Mouse (Mus musculus) G1E (cell line): Measurements from ENCODE around the gene Rasal2. TPM values are rescaled to one million over a fixed set of nuclear protein-coding genes. Genes with fewer than 3 reads are reported as not detected.
A peak's percentile ranks its signal among the peaks of the same experiment; 100 is the strongest.

Experiments
- ATAC-seq: 2 replicates; pipeline ENCODE4 v1.8.0; 2016; ENCODE audit warnings: mild to moderate bottlenecking; ENCODE audit not compliant: insufficient number of reproducible peaks, poor library complexity, low FRiP score, severe bottlenecking; ENCODE audit errors: extremely low read depth
- DNase-seq: peaks from one replicate; pipeline ENCODE4 v3.0.0; 2012; ENCODE audit warnings: low spot score
- H3K27me3 ChIP-seq: 2 replicates; pipeline ENCODE4 v1.6.1; 2012; ENCODE audit warnings: mild to moderate bottlenecking, low read length, inconsistent platforms; ENCODE audit not compliant: insufficient read depth
- H3K36me3 ChIP-seq: replicated peaks from 2 replicates; pipeline ENCODE3; 2012; ENCODE audit warnings: mild to moderate bottlenecking, inconsistent platforms
- H3K4me1 ChIP-seq: 2 replicates; pipeline ENCODE4 v1.6.1; 2012; ENCODE audit warnings: low read depth, low read length, inconsistent platforms, mixed read lengths; ENCODE audit not compliant: insufficient read depth
- H3K4me3 ChIP-seq: 2 replicates; pipeline ENCODE4 v1.5.1; 2012; ENCODE audit warnings: low read depth, mild to moderate bottlenecking, inconsistent platforms, low read length, moderate library complexity, mixed read lengths
- H3K9me3 ChIP-seq: replicated peaks from 2 replicates; pipeline ENCODE4 v1.6.1; 2012; ENCODE audit warnings: inconsistent platforms
- CTCF ChIP-seq: IDR thresholded peaks from 2 replicates; pipeline ENCODE4 v1.5.1; 2012; ENCODE audit warnings: low read depth, low read length, inconsistent platforms, mixed read lengths
- GATA1 ChIP-seq: IDR thresholded peaks from 2 replicates; pipeline ENCODE4 v1.6.1; 2012; ENCODE audit warnings: borderline replicate concordance, low read length, inconsistent platforms, mixed read lengths
- GATA2 ChIP-seq: IDR thresholded peaks from 2 replicates; pipeline ENCODE4 v1.6.1; 2012; ENCODE audit warnings: low read depth, low read length, inconsistent platforms, borderline replicate concordance
- POLR2AphosphoS5 ChIP-seq: IDR thresholded peaks from 2 replicates; pipeline ENCODE4 v1.6.1; 2012; ENCODE audit warnings: low read depth, low read length, inconsistent platforms; ENCODE audit not compliant: insufficient replicate concordance
- TAL1 ChIP-seq: conservative IDR thresholded peaks from 2 replicates; pipeline ENCODE4 v1.6.1; 2012; ENCODE audit warnings: low read depth, low read length, inconsistent platforms, mixed read lengths
- polyA plus RNA-seq: library from polyadenylated mRNA; stranded (reverse); fragments of >175 nt; gene quantifications from 2 replicates; pipeline ENCODE4 v1.2.3, GENCODE M21; 2012
- total RNA-seq, 2 experiments: library from RNA; stranded (forward) in 1 of 2; stranded (reverse) in 1 of 2; fragments of 200-1000 nt in 1 of 2; fragments of >200 nt in 1 of 2; fragmentation: Nextera tagmentation in 1 of 2; gene quantifications; 2 replicates each; pipeline ENCODE4 v1.2.3; 2014 to 2017

Gene Rasal2
- total and polyA plus RNA-seq, 3 experiments: 0.78 to 8.0 (median 2.7) TPM

DNA sequence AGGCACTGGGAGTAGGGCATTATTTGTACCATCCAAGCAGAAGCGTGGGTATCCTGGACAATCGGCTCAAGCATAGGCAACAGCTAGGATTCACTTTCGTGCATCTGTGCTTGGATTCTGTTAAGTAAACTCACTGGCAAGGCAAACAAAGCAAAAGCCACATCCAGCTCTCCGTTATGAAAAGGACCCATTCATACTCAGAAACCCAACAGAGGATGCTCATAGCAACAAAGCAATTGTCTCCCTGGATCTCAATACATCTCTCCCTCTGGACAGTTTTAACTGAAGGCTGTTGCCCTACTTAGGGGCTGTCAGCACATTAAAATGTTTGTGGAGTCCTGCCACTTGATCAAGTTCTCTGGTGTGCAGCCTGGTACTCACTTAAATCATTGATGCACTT is 34.7 kb upstream of the Rasal2 start:
- H3K36me3 ChIP-seq: no peaks in the 10 kb centered on the region
- peaks cover 3% of the 10 kb centered on the region; the same call in 1 of the 2 replicates for H3K27me3 ChIP-seq
- H3K9me3 ChIP-seq: peaks cover 6% of the 10 kb centered on the region
- H3K4me3 ChIP-seq: no peak overlapping the region
- H3K4me1 ChIP-seq: peaks cover 13% of the 10 kb centered on the region
- no peak for ATAC-seq
- no peak for DNase-seq
- TF ChIP-seq CTCF (no peak), GATA2 (no peak), GATA1 (no peak), TAL1 (no peak), POLR2AphosphoS5 (no peak)

GRCm38 (mm10) chr1:157446325-157446724 is 33.9 kb upstream of the Rasal2 start:
- DNase-seq: no peak
- Histone ChIP-seq H3K4me3 (no peak overlapping the region), H3K27me3 (peaks cover 3% of the 10 kb centered on the region; the same call in 1 of the 2 replicates), H3K36me3 (no peaks in the 10 kb centered on the region), H3K9me3 (peaks cover 6% of the 10 kb centered on the region), H3K4me1 (peaks cover 13% of the 10 kb centered on the region)
- 0 out of 2 replicates have a peak, but pooled peaks have one; percentile 36 for ATAC-seq
- TF ChIP-seq GATA1: no peak

- H3K27me3 ChIP-seq: peaks cover 3% of the 10 kb centered on the region; the same call in 1 of the 2 replicates
- H3K4me1 ChIP-seq: peaks cover 13% of the 10 kb centered on the region
- H3K36me3 ChIP-seq: no peaks in the 10 kb centered on the region
- no peak for TF ChIP-seq TAL1
- no peak for TF ChIP-seq GATA2
- TF ChIP-seq GATA1: no peak
- no peak for TF ChIP-seq POLR2AphosphoS5
- no peak for TF ChIP-seq CTCF
- no peak for ATAC-seq
- no peak overlapping the region for H3K4me3 ChIP-seq
- no peak for DNase-seq
- H3K9me3 ChIP-seq: peaks cover 6% of the 10 kb centered on the region
Observed at GRCm38 (mm10) chr1:157445398-157445910, 33.1 kb upstream of the Rasal2 start.

DNA sequence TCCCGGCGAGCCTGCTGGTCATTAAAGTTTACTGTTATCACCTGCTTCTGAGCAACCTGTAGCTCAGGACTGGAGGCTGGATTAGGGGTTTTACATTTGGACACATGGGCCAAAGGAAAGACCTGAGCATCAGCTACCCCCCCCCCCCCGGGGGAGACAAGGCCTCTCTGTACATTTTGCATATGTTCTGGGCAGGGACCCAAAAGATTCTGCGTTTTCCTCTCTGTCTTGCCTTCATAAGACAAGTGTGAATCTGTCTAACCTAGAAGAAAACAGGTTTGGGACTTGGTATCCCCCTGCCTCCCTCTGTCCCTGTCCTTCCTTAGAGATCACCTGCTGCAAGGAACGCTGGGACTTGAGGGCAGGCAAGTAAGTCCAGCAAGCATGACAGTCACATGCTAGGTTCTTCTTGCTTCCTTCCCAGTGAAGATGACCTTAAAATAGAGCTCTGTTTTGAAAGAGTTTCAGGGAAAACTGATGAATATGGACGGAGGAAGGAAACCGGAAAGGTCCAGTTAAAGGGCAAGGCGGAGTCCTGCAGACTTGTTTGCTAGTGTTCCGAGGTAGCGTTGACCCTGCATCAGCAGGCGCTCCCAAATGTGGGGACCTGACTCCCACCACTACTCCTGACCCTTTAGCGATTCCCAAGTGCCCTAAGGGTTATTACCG is 32.4 kb upstream of the Rasal2 start:
- H3K27me3 ChIP-seq: peaks cover 3% of the 10 kb centered on the region; the same call in 1 of the 2 replicates
- H3K36me3 ChIP-seq: no peaks in the 10 kb centered on the region
- DNase-seq (no peak), ATAC-seq (no peak)
- H3K9me3 ChIP-seq: peaks cover 6% of the 10 kb centered on the region
- H3K4me3 ChIP-seq: no peak overlapping the region
- H3K4me1 ChIP-seq: peaks cover 9% of the 10 kb centered on the region
- no peak for TF ChIP-seq TAL1
- TF ChIP-seq CTCF: no peak
- no peak for TF ChIP-seq POLR2AphosphoS5
- TF ChIP-seq GATA1: no peak
- no peak for TF ChIP-seq GATA2

- peak overlapping the region; percentile 23; the same call in 1 of the 2 replicates for H3K4me3 ChIP-seq
Observed at GRCm38 (mm10) chr1:157443723-157444561, 31.5 kb upstream of the Rasal2 start.

DNA sequence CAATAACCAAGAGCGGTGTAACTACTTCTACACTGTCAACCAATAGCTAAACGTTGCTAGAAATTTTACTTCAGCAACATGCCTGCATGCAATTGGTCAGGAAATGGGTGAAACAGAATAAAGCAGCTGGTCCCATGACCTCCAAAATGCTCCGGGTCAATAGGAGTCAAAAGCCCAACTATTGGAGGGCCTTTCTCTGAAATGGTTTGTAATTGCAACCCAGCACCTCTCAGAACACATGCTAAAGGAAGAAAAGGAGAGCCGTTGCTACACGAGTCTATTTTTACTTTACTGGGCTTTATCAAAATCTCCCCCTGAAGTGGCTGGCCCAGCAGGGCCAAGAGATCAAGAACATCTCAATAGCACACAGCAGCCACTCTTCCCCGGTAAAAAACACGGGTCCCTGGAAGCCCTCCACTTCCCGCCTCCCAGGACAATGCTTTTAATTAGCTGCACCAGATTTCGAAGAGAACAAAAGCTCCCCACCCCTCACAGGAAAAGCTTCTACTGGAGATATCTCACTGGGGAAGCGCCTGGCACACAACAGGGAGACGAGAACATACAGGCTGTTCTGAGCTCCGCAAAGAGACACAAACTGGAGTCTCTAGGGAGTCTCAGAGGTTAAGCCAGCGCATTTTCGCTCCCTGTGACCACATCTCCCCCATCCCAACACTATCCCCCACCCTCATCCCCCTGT is 30.8 kb upstream of the Rasal2 start:
- Histone ChIP-seq H3K27me3 (no peaks in the 10 kb centered on the region), H3K4me3 (peak overlapping the region; percentile 23; the same call in 1 of the 2 replicates), H3K36me3 (no peaks in the 10 kb centered on the region), H3K9me3 (peaks cover 5% of the 10 kb centered on the region), H3K4me1 (peaks cover 5% of the 10 kb centered on the region; the same call in 1 of the 2 replicates)
- ATAC-seq: no peak
- TF ChIP-seq POLR2AphosphoS5 (no peak), TAL1 (no peak), CTCF (no peak), GATA2 (no peak), GATA1 (no peak)
- DNase-seq: no peak

More at GRCm38 (mm10) chr1:157443723-157444561, 31.5 kb upstream of the Rasal2 start:
- DNase-seq (no peak), ATAC-seq (no peak)
- peaks cover 6% of the 10 kb centered on the region for H3K9me3 ChIP-seq
- H3K4me1 ChIP-seq: peaks cover 5% of the 10 kb centered on the region; the same call in 1 of the 2 replicates
- no peaks in the 10 kb centered on the region for H3K27me3 ChIP-seq
- TF ChIP-seq CTCF: no peak
- H3K36me3 ChIP-seq: no peaks in the 10 kb centered on the region
